Mouse (Mus musculus): ENCODE measurements around the gene Plaur.

Plaur gene

GRCm38 (mm10) chr7:24445266-24445926 lies 16.9 kb upstream of the Plaur start:
- DNase-seq (ENCODE audit: low read depth, low spot score): peak; percentile 39

GRCm38 (mm10) chr7:24446697-24447340 lies 15.5 kb upstream of the Plaur start:
- peak; percentile 77 for DNase-seq (ENCODE audit: low read depth, low spot score)

GRCm38 (mm10) chr7:24448782-24449517 lies 13.3 kb upstream of the Plaur start:
- DNase-seq (ENCODE audit: low read depth, low spot score): peak; percentile 85

- DNase-seq (ENCODE audit: low read depth, low spot score): no peak
Measured at GRCm38 (mm10) chr7:24450585-24451017, 11.7 kb upstream of the Plaur start.

- DNase-seq (ENCODE audit: low read depth, low spot score): peak; percentile 68
Measured at GRCm38 (mm10) chr7:24451855-24452311, 10.4 kb upstream of the Plaur start, which contains the start of gene Irgc1. Irgc1 (minus strand) TSS chr7:24452297.

- no peak for DNase-seq (ENCODE audit: low read depth, low spot score)
Measured at GRCm38 (mm10) chr7:24454199-24454598, 8.1 kb upstream of the Plaur start.

GRCm38 (mm10) chr7:24455726-24456125 lies 6.6 kb upstream of the Plaur start:
- DNase-seq (ENCODE audit: low read depth, low spot score): no peak

- no peak for DNase-seq (ENCODE audit: low read depth, low spot score)
Measured at GRCm38 (mm10) chr7:24457726-24458370, 4.4 kb upstream of the Plaur start.

GRCm38 (mm10) chr7:24459440-24459839 lies 2.8 kb upstream of the Plaur start:
- no peak for DNase-seq (ENCODE audit: low read depth, low spot score)

GRCm38 (mm10) chr7:24459843-24460242 lies 2.4 kb upstream of the Plaur start:
- DNase-seq (ENCODE audit: low read depth, low spot score): no peak

GRCm38 (mm10) chr7:24461376-24462051 lies 770 bp upstream of the Plaur start:
- no peak for DNase-seq (ENCODE audit: low read depth, low spot score)

GRCm38 (mm10) chr7:24466835-24467234 lies 4.6 kb downstream of the Plaur start:
- DNase-seq (ENCODE audit: low read depth, low spot score): no peak

- no peak for DNase-seq (ENCODE audit: low read depth, low spot score)
Measured at GRCm38 (mm10) chr7:24467886-24468285, 5.6 kb downstream of the Plaur start.

GRCm38 (mm10) chr7:24469126-24469525 lies 6.8 kb downstream of the Plaur start:
- DNase-seq (ENCODE audit: low read depth, low spot score): no peak

GRCm38 (mm10) chr7:24470356-24470755 lies 8.1 kb downstream of the Plaur start:
- peak; percentile 87 for DNase-seq (ENCODE audit: low read depth, low spot score)

GRCm38 (mm10) chr7:24472442-24472841 lies 10.2 kb downstream of the Plaur start:
- peak; percentile 58 for DNase-seq (ENCODE audit: low read depth, low spot score)

GRCm38 (mm10) chr7:24472937-24473336 lies 10.7 kb downstream of the Plaur start:
- DNase-seq (ENCODE audit: low read depth, low spot score): no peak

GRCm38 (mm10) chr7:24473913-24474529 lies 11.7 kb downstream of the Plaur start:
- peak; percentile 91 for DNase-seq (ENCODE audit: low read depth, low spot score)

- peak; percentile 58 for DNase-seq (ENCODE audit: low read depth, low spot score)
Measured at GRCm38 (mm10) chr7:24474811-24475506, 12.7 kb downstream of the Plaur start.

GRCm38 (mm10) chr7:24476338-24476737 lies 14.1 kb downstream of the Plaur start:
- DNase-seq (ENCODE audit: low read depth, low spot score): no peak
